8 mouse cellular contexts compared by ENCODE assay signal in the genomic region with DNA sequence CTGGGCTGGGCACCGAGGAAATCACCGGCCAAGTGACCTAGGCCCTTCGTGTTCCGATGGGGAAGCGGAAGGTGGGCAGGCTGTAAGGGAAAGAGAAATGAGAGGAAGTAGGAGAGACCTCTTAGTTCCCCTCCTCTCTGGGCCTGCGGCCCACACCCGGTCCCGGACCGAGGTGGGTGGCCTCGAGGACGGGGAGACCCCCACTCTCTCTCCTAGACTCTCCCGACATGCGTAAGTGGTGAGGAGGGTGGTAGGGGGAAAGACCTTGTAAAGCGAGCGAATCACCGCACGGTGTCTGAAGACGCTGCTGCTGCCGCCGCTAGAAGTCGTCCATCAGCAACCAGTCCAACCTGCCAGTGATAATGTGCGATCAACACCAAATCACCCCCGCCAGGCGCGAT. TPM values are rescaled to one million over a fixed set of nuclear protein-coding genes. Genes with fewer than 3 reads are reported as not detected.
A peak's percentile ranks its signal among the peaks of the same experiment; 100 is the strongest.
DNase-seq lines count a peak whose midpoint lies in the region; ATAC-seq lines count a peak whose summit lies in the region.

No protein-coding gene starts in this region.

- 2% methylated on average over 25 of the region's 25 CpGs for WGBS in kidney, embryonic 16.5 days
- WGBS in hindbrain, embryonic 14.5 days, result 6% methylated on average over 24 of the region's 25 CpGs
- under 1% methylated on average over 25 of the region's 25 CpGs for WGBS in midbrain, embryonic 10.5 days

- H3K4me1 ChIP-seq in kidney, embryonic 16.5 days (ENCODE audit: insufficient read depth, low read length), result peaks cover 47% of the 10 kb centered on the region
- H3K4me1 ChIP-seq in brown adipose tissue, adult 24 weeks (ENCODE audit: control insufficient read depth, insufficient read depth, insufficient read length, low read length), result peaks cover 5% of the 10 kb centered on the region; the same call in 1 of the 2 replicates
- H3K4me1 ChIP-seq in hindbrain, embryonic 14.5 days (replicated peaks; ENCODE audit: control insufficient read depth, insufficient read depth, low read length), result peaks cover 32% of the 10 kb centered on the region
- H3K4me1 ChIP-seq in midbrain, embryonic 10.5 days, result peaks cover 77% of the 10 kb centered on the region

- H3K4me2 ChIP-seq in kidney, embryonic 16.5 days (replicated peaks; ENCODE audit: low read depth, low read length), result peak overlapping the region; percentile 72
- H3K4me2 ChIP-seq in hindbrain, embryonic 14.5 days (replicated peaks), result peak overlapping the region; percentile 60

- peak overlapping the region; percentile 62; the same call in 1 of the 2 replicates for H3K9ac ChIP-seq in kidney, embryonic 16.5 days (replicated peaks; ENCODE audit: low read length)
- H3K9ac ChIP-seq in hindbrain, embryonic 14.5 days, result peak overlapping the region; percentile 73

- no peaks in the 10 kb centered on the region for H3K9me3 ChIP-seq in kidney, embryonic 16.5 days (ENCODE audit: low read length)
- H3K9me3 ChIP-seq in hindbrain, embryonic 14.5 days (ENCODE audit: control insufficient read depth, low read length), result no peaks in the 10 kb centered on the region
- no peaks in the 10 kb centered on the region for H3K9me3 ChIP-seq in midbrain, embryonic 10.5 days (replicated peaks)

- peaks cover 76% of the 10 kb centered on the region for H3K27me3 ChIP-seq in kidney, embryonic 16.5 days (ENCODE audit: insufficient read depth, low read length)
- peaks cover 84% of the 10 kb centered on the region for H3K27me3 ChIP-seq in hindbrain, embryonic 14.5 days (ENCODE audit: control insufficient read depth, insufficient read depth, low read length)
- peaks cover 100% of the 10 kb centered on the region for H3K27me3 ChIP-seq in midbrain, embryonic 10.5 days (ENCODE audit: low read depth, poor library complexity, severe bottlenecking)

- H3K36me3 ChIP-seq in kidney, embryonic 16.5 days (ENCODE audit: insufficient read depth, low read length), result no peaks in the 10 kb centered on the region
- H3K36me3 ChIP-seq in hindbrain, embryonic 14.5 days (replicated peaks; ENCODE audit: control insufficient read depth, insufficient read depth), result no peaks in the 10 kb centered on the region
- H3K36me3 ChIP-seq in midbrain, embryonic 10.5 days, result no peaks in the 10 kb centered on the region

- peak overlapping the region; percentile 45 for H3K4me3 ChIP-seq in kidney, embryonic 16.5 days (ENCODE audit: low read length)
- H3K4me3 ChIP-seq in brown adipose tissue, adult 24 weeks (ENCODE audit: insufficient read depth, low read depth, low read length), result peak overlapping the region; percentile 55
- peak overlapping the region; percentile 38 for H3K4me3 ChIP-seq in hindbrain, embryonic 14.5 days (replicated peaks; ENCODE audit: low read length)
- peak overlapping the region; percentile 53 for H3K4me3 ChIP-seq in midbrain, embryonic 10.5 days

- 0 out of 2 replicates have a peak overlapping the region, but pooled peaks have one; percentile 18 for H3K27ac ChIP-seq in kidney, embryonic 16.5 days (ENCODE audit: low read length)
- 0 out of 2 replicates have a peak overlapping the region, but pooled peaks have one; percentile 34 for H3K27ac ChIP-seq in brown adipose tissue, adult 24 weeks (replicated peaks; ENCODE audit: low read depth, low read length)
- peak overlapping the region; percentile 90 for H3K27ac ChIP-seq in hindbrain, embryonic 14.5 days
- H3K27ac ChIP-seq in midbrain, embryonic 10.5 days (replicated peaks), result peak overlapping the region; percentile 88

- ATAC-seq in kidney, embryonic 16.5 days (ENCODE audit: low FRiP score, low TSS enrichment), result no peak
- ATAC-seq in hindbrain, embryonic 14.5 days (ENCODE audit: low FRiP score), result peak; percentile 11; the same call in 1 of the 2 replicates
- ATAC-seq in megakaryocyte progenitor cell, adult 5-6 weeks (replicated peaks; ENCODE audit: poor library complexity), result no peak

- DNase-seq in kidney, adult 18-20 months, result no peak
- no peak for DNase-seq in hindbrain, embryonic 14.5 days (ENCODE audit: low spot score)
- no peak for DNase-seq in midbrain, embryonic 10.5 days (ENCODE audit: low spot score)
- no peak for DNase-seq in testis, postnatal 10 days (ENCODE audit: low spot score)
- no peak for DNase-seq in cerebellum, adult 9-10 months

RNA-seq across cellular contexts. Expression of a gene that starts 23.0 kb away (rescaled TPM):
- 16.7 and 19.9 TPM in 2 replicates for polyA plus RNA-seq in kidney, embryonic 16.5 days (2015; fragmentation: Nextera tagmentation; extraction: Ambion mirVana)
- polyA plus RNA-seq in brown adipose tissue, adult 24 weeks (2012; ENCODE audit: insufficient read depth, insufficient read length, missing spikeins), result 6.7 and 7.2 TPM in 2 replicates
- polyA plus RNA-seq in hindbrain, embryonic 14.5 days (2014; fragmentation: Nextera tagmentation; extraction: Ambion mirVana), result 16.1 and 17.5 TPM in 2 replicates
- polyA plus RNA-seq in midbrain, embryonic 10.5 days (2016; fragmentation: Nextera tagmentation; extraction: Ambion mirVana), result 17.9 and 22.4 TPM in 2 replicates
- total RNA-seq in megakaryocyte progenitor cell, adult 5-6 weeks (2015), result 35.3 and 42.7 TPM in 2 replicates
- total RNA-seq in megakaryocyte progenitor cell, adult 5-6 weeks (2017), result 24.7 and 29.1 TPM in 2 replicates

Comparison
In these comparisons a context has a peak if more than half of its experiments do, and no peak if none do; other contexts are left out.
1. H3K27ac ChIP-seq: peak in every context shown above with its lines; median percentile 90 in hindbrain, embryonic 14.5 days; 88 in midbrain, embryonic 10.5 days; 34 in brown adipose tissue, adult 24 weeks; 18 in kidney, embryonic 16.5 days.